Mouse (Mus musculus) heart, postnatal 0 days (tissue): Measurements from ENCODE around the gene Lck.

Experiments used
- CTCF ChIP-seq: IDR thresholded peaks from 2 replicates; pipeline ENCODE4 v1.5.1; 2016; ENCODE audit warnings: antibody characterized with exemption, control low read depth, low read depth
- EP300 ChIP-seq: IDR thresholded peaks from 2 replicates; pipeline ENCODE4 v1.6.1; 2016; ENCODE audit warnings: antibody characterized with exemption, low read depth

GRCm38 (mm10) chr4:129498941-129499340 is 74.5 kb downstream of the Lck start:
- TF ChIP-seq CTCF (no peak), EP300 (no peak)
